Mouse (Mus musculus) MEL (cell line): ENCODE results near the gene Enthd1. TPM values are rescaled to one million over a fixed set of nuclear protein-coding genes. Genes with fewer than 3 reads are reported as not detected.

Experiments
- DNase-seq: peaks from one replicate; pipeline ENCODE4 v3.0.0; 2011; ENCODE audit warnings: low read depth, low spot score
- H3K27ac ChIP-seq: 2 replicates; pipeline ENCODE4 v1.5.1; 2012; ENCODE audit warnings: low read depth, mild to moderate bottlenecking, control low read depth, low read length, moderate library complexity; ENCODE audit not compliant: control insufficient read depth
- H3K27me3 ChIP-seq, 2 experiments: fragments of 150-350 bp in 1 of 2; sonication (generic) in 1 of 2; 2 replicates each; pipeline ENCODE4 v1.6.1; 2012; ENCODE audit warnings: low read length in 2 of 2, mild to moderate bottlenecking in 2 of 2, improper control_type of control experiment in 1 of 2, moderate library complexity in 1 of 2; ENCODE audit not compliant: insufficient read depth in 2 of 2, control insufficient read depth in 1 of 2
- H3K36me3 ChIP-seq, 2 experiments: 2 replicates each; pipeline ENCODE4 v1.6.1; 2012 to 2014; ENCODE audit warnings: low read length in 2 of 2, improper control_type of control experiment in 1 of 2, inconsistent platforms in 1 of 2, mild to moderate bottlenecking in 1 of 2; ENCODE audit not compliant: insufficient read depth in 2 of 2, control insufficient read depth in 1 of 2
- H3K4me1 ChIP-seq, 2 experiments: fragments of 150-350 bp in 1 of 2; sonication (generic) in 1 of 2; 2 replicates each; pipeline ENCODE4 v1.6.1; 2012; ENCODE audit warnings: low read length in 2 of 2, improper control_type of control experiment in 1 of 2, mild to moderate bottlenecking in 1 of 2; ENCODE audit not compliant: insufficient read depth in 2 of 2, control insufficient read depth in 1 of 2
- H3K4me3 ChIP-seq, 2 experiments: fragments of 150-350 bp in 1 of 2; sonication (generic) in 1 of 2; 2 replicates each; pipeline ENCODE4 v1.5.1; 2012; ENCODE audit warnings: low read depth in 2 of 2, low read length in 2 of 2, mild to moderate bottlenecking in 2 of 2, moderate library complexity in 2 of 2, control low read depth in 1 of 2, improper control_type of control experiment in 1 of 2; ENCODE audit not compliant: control insufficient read depth in 1 of 2, insufficient read depth in 1 of 2
- H3K79me2 ChIP-seq: 2 replicates; pipeline ENCODE4 v1.6.1; 2012; ENCODE audit warnings: mild to moderate bottlenecking, low read length, moderate library complexity; ENCODE audit not compliant: control insufficient read depth, poor library complexity, insufficient read depth
- H3K9ac ChIP-seq: 2 replicates; pipeline ENCODE4 v1.6.1; 2012; ENCODE audit warnings: low read depth, mild to moderate bottlenecking, control low read depth, low read length, moderate library complexity; ENCODE audit not compliant: control insufficient read depth, poor library complexity, severe bottlenecking
- H3K9me3 ChIP-seq: fragments of 150-350 bp; sonication (generic); replicated peaks from 2 replicates; pipeline ENCODE4 v1.6.1; 2012; ENCODE audit warnings: mild to moderate bottlenecking, low read length, improper control_type of control experiment, moderate library complexity; ENCODE audit not compliant: insufficient read depth
- CHD1 ChIP-seq: IDR thresholded peaks from 2 replicates; pipeline ENCODE4 v1.6.1; 2012; ENCODE audit warnings: low read depth, mild to moderate bottlenecking, inconsistent platforms, low read length, improper control_type of control experiment
- CHD2 ChIP-seq: IDR thresholded peaks from 2 replicates; pipeline ENCODE4 v1.6.1; 2011; ENCODE audit warnings: low read length, improper control_type of control experiment
- ELF1 ChIP-seq: IDR thresholded peaks from 2 replicates; pipeline ENCODE4 v1.6.1; 2014; ENCODE audit warnings: low read depth, mild to moderate bottlenecking, inconsistent platforms, low read length, improper control_type of control experiment, moderate library complexity
- ETS1 ChIP-seq: IDR thresholded peaks from 2 replicates; pipeline ENCODE4 v1.6.1; 2012; ENCODE audit warnings: low read depth, mild to moderate bottlenecking, inconsistent platforms, low read length, improper control_type of control experiment, moderate library complexity
- GATA1 ChIP-seq: IDR thresholded peaks from 2 replicates; pipeline ENCODE4 v1.6.1; 2011; ENCODE audit warnings: low read depth, low read length, improper control_type of control experiment
- HCFC1 ChIP-seq: IDR thresholded peaks from 2 replicates; pipeline ENCODE4 v1.6.1; 2012; ENCODE audit warnings: low read depth, mild to moderate bottlenecking, inconsistent platforms, low read length, improper control_type of control experiment, moderate library complexity
- KAT2A ChIP-seq: conservative IDR thresholded peaks from 2 replicates; pipeline ENCODE4 v1.6.1; 2012; ENCODE audit warnings: low read depth, low read length, improper control_type of control experiment, inconsistent platforms
- MAFK ChIP-seq: IDR thresholded peaks from 2 replicates; pipeline ENCODE4 v1.6.1; 2011; ENCODE audit warnings: low read depth, mild to moderate bottlenecking, low read length, improper control_type of control experiment, borderline replicate concordance
- MAZ ChIP-seq: IDR thresholded peaks from 2 replicates; pipeline ENCODE4 v1.6.1; 2012; ENCODE audit warnings: low read depth, mild to moderate bottlenecking, inconsistent platforms, low read length, improper control_type of control experiment
- MEF2A ChIP-seq: IDR thresholded peaks from 2 replicates; pipeline ENCODE4 v1.6.1; 2014; ENCODE audit warnings: low read depth, mild to moderate bottlenecking, inconsistent platforms, low read length, improper control_type of control experiment; ENCODE audit not compliant: poor library complexity, insufficient replicate concordance, severe bottlenecking; ENCODE audit errors: extremely low read depth
- MYB ChIP-seq: IDR thresholded peaks from 2 replicates; pipeline ENCODE4 v1.6.1; 2011; ENCODE audit warnings: mild to moderate bottlenecking, low read depth, low read length, improper control_type of control experiment
- NELFE ChIP-seq: IDR thresholded peaks from 2 replicates; pipeline ENCODE4 v1.6.1; 2011; ENCODE audit warnings: low read depth, low read length, improper control_type of control experiment
- SIN3A ChIP-seq: IDR thresholded peaks from 2 replicates; pipeline ENCODE4 v1.6.1; 2012; ENCODE audit warnings: low read length, improper control_type of control experiment, inconsistent platforms
- SMC3 ChIP-seq: IDR thresholded peaks from 2 replicates; pipeline ENCODE4 v1.6.1; 2011; ENCODE audit warnings: low read depth, low read length, improper control_type of control experiment
- TAL1 ChIP-seq: IDR thresholded peaks from 2 replicates; pipeline ENCODE4 v1.6.1; 2012; ENCODE audit warnings: mild to moderate bottlenecking, inconsistent platforms, low read length, moderate library complexity, mixed read lengths
- TCF12 ChIP-seq: IDR thresholded peaks from 2 replicates; pipeline ENCODE4 v1.6.1; 2014; ENCODE audit warnings: low read depth, mild to moderate bottlenecking, inconsistent platforms, low read length, improper control_type of control experiment, moderate library complexity
- UBTF ChIP-seq: IDR thresholded peaks from 2 replicates; pipeline ENCODE4 v1.6.1; 2012; ENCODE audit warnings: low read depth, mild to moderate bottlenecking, inconsistent platforms, low read length, improper control_type of control experiment, moderate library complexity, borderline replicate concordance; ENCODE audit not compliant: insufficient read depth
- ZC3H11A ChIP-seq: IDR thresholded peaks from 2 replicates; pipeline ENCODE4 v1.6.1; 2012; ENCODE audit warnings: low read depth, mild to moderate bottlenecking, inconsistent platforms, low read length, improper control_type of control experiment
- ZKSCAN1 ChIP-seq: IDR thresholded peaks from 2 replicates; pipeline ENCODE4 v1.6.1; 2012; ENCODE audit warnings: low read depth, mild to moderate bottlenecking, inconsistent platforms, low read length, improper control_type of control experiment, moderate library complexity
- polyA plus RNA-seq, 2 experiments: library from polyadenylated mRNA; stranded (reverse) in 1 of 2; unstranded in 1 of 2; fragments of >175 nt in 1 of 2; fragments of >200 nt in 1 of 2; gene quantifications; 2 replicates each; pipeline versions ENCODE4 v1.2.1 to v1.2.4; 2012; ENCODE audit warnings: low replicate concordance in 2 of 2, low read depth in 1 of 2; ENCODE audit not compliant: insufficient read length in 2 of 2, insufficient read depth in 1 of 2, missing spikeins in 1 of 2
- total RNA-seq: library from RNA; depleted of rRNA; stranded (reverse); fragments of 300-350 nt; gene quantifications from 2 replicates; pipeline ENCODE4 v1.2.3, GENCODE M21; 2012

Enthd1 gene
- total and polyA plus RNA-seq, 3 experiments = not detected

DNA sequence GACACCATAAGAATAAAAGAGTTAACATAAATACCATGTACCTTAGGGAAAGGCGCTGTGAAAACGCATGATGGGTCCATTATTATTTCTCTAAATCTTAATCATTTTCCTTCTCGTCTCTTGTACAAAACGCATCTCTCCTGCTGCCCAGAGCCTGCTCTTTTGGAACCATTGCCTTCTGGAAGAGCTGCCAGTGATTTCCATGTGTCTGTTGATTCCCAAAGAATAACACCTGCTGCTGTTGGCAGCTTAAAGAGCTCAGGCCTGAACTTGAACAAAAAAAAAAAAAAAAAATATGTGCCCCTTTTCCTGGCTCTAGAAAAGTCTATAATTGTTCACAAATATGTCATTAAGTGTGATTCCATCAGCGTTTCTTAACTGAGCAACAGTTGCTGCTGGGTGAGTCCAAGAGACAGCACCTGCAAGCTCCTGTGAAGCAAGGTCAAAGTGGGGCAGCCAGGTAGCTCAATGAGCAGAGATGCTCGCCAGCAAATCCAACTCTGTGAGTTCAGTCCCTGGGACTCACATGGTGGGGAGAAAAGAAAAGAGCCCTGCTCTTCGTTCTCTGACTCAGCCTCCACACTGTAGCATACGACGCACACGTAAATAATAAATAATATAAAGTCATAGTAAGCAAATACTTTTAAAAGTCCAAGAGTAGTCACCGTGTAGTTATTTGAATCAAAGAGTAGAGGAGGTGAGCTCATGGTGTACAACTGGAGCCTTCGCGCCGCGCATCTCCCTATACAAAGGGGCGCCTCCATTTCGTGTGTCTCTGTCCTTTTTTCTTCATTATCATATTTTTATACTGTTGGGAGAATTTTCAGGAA is 9.5 kb upstream of the Enthd1 start:
- H3K4me1 ChIP-seq = no peaks in the 10 kb centered on the region
- no peaks in the 10 kb centered on the region for H3K9me3 ChIP-seq
- no peak overlapping the region for H3K9ac ChIP-seq
- H3K27ac ChIP-seq = no peak overlapping the region
- H3K27me3 ChIP-seq = peaks cover 3 to 4% of the 10 kb centered on the region in 2 experiments; a peak in 3 of 4 replicates
- no peaks in the 10 kb centered on the region for H3K36me3 ChIP-seq
- no peaks in the 10 kb centered on the region for H3K79me2 ChIP-seq
- DNase-seq = no peak
- no peak overlapping the region for H3K4me3 ChIP-seq
- TF ChIP-seq NELFE (no peak), CHD1 (no peak), ZKSCAN1 (no peak), TCF12 (no peak), MEF2A (no peak), ETS1 (no peak), CHD2 (no peak), MAZ (no peak), MYB (no peak), SIN3A (no peak), TAL1 (no peak), UBTF (no peak), GATA1 (no peak)

DNA sequence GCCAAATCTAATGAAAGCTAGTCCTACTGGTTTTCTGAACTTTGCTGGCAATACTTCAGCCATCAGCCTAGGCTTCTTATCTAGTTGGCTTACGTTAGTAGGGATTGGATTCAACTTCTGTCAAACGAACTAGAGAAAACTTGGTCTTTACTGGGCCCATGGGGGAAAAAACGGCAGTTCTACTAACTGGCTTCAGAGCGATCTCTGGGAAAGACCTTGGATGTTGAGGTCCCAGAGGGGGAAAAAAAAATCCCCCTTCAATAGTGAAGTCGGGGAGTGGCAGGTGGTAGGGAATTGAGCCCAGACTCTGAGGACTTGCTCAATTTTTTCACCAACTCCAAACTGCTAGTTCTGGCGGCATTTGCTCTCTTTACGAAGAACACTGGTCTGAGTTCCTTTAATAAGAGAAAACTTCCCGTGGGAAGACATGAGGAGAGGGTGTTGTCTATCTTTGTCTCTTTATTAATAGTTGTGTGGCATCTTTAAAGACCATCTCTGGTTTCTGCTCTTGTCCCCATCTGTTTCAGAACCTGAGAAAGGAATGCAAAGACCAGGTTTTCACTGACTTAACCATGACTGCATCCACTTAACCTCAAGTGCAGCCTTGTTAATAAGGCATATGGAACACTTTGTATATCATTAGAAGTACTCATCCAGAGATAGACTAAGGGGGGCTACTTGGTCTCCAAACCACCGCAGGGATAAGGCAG is 8.0 kb upstream of the Enthd1 start:
- Histone ChIP-seq H3K9me3 (no peaks in the 10 kb centered on the region), H3K27ac (no peak overlapping the region), H3K79me2 (no peaks in the 10 kb centered on the region), H3K27me3 (peaks cover 3 to 4% of the 10 kb centered on the region in 2 experiments; a peak in 3 of 4 replicates), H3K9ac (no peak overlapping the region), H3K36me3 (no peaks in the 10 kb centered on the region), H3K4me1 (no peaks in the 10 kb centered on the region), H3K4me3 (no peak overlapping the region)
- TF ChIP-seq ZC3H11A (no peak), SMC3 (no peak), KAT2A (no peak), ELF1 (no peak), HCFC1 (no peak), CHD1 (no peak), MAFK (no peak)
- no peak for DNase-seq
